Mouse (Mus musculus) CH12.LX (cell line): ENCODE measurements around the gene Gnb1l.

ENCODE experiments used
- BHLHE40 ChIP-seq: IDR thresholded peaks from 2 replicates; pipeline ENCODE4 v1.6.1; 2011; ENCODE audit warnings: mild to moderate bottlenecking, low read depth, low read length, improper control_type of control experiment
- CTCF ChIP-seq, 2 experiments: IDR thresholded peaks in 1 of 2; conservative IDR thresholded peaks in 1 of 2; 2 replicates each; pipeline ENCODE4 v1.5.1; 2011 to 2012; ENCODE audit warnings: low read depth in 2 of 2, low read length in 2 of 2, improper control_type of control experiment in 1 of 2, inconsistent platforms in 1 of 2, mild to moderate bottlenecking in 1 of 2, moderate library complexity in 1 of 2
- ELF1 ChIP-seq: IDR thresholded peaks from 2 replicates; pipeline ENCODE4 v1.6.1; 2014; ENCODE audit warnings: low read depth, mild to moderate bottlenecking, inconsistent platforms, low read length, improper control_type of control experiment
- MXI1 ChIP-seq: IDR thresholded peaks from 2 replicates; pipeline ENCODE4 v1.6.1; 2011; ENCODE audit warnings: mild to moderate bottlenecking, low read depth, low read length, improper control_type of control experiment
- POLR2A ChIP-seq: IDR thresholded peaks from 2 replicates; pipeline ENCODE4 v1.6.1; 2011; ENCODE audit warnings: low read depth, mild to moderate bottlenecking, improper control_type of control experiment, low read length
- ZNF384 ChIP-seq: IDR thresholded peaks from 2 replicates; pipeline ENCODE4 v1.6.1; 2012; ENCODE audit warnings: low read depth, low read length, improper control_type of control experiment, inconsistent platforms

- TF ChIP-seq BHLHE40 (no peak), POLR2A (no peak), ELF1 (no peak), CTCF (conservative IDR thresholded peaks at IDR 0.05 in 1 of 2, IDR thresholded peaks at IDR 0.05 in 1 of 2; ENCODE audit: low read depth in 2 of 2, low read length in 2 of 2) (no peak), ZNF384 (no peak), MXI1 (no peak)
These were observed 107.2 kb downstream of the Gnb1l start for GRCm38 (mm10) chr16:18605705-18606104.
